Mouse (Mus musculus) testis, adult 2 months (tissue): ENCODE results near the gene Resp18.

ENCODE experiments used
- CTCF ChIP-seq: fragments of 200-500 bp; IDR thresholded peaks from 2 replicates; pipeline ENCODE4 v1.5.1; 2012; ENCODE audit warnings: low read depth, mild to moderate bottlenecking, inconsistent platforms, low read length, moderate library complexity; ENCODE audit not compliant: control insufficient read depth, insufficient read depth, insufficient replicate concordance
- POLR2A ChIP-seq: fragments of 200-500 bp; IDR thresholded peaks from 2 replicates; pipeline ENCODE4 v1.6.1; 2012; ENCODE audit warnings: low read depth, mild to moderate bottlenecking, inconsistent platforms, low read length, moderate library complexity; ENCODE audit not compliant: control insufficient read depth

- no peak for TF ChIP-seq POLR2A
- TF ChIP-seq CTCF, result no peak
These were observed 47.8 kb downstream of the Resp18 start for GRCm38 (mm10) chr1:75230335-75230994.
